In genomic region chr7:144929931-144930330, GRCm38 (mm10) we compare ENCODE assay signal across 22 mouse cellular contexts. TPM values are rescaled to one million over a fixed set of nuclear protein-coding genes. Genes with fewer than 3 reads are reported as not detected.
DNase-seq lines count a peak whose midpoint lies in the region; ATAC-seq lines count a peak whose summit lies in the region.
"Had no signal": no experiment of that assay in that cellular context is flagged by ENCODE, and none has a peak within 500 bp of the region (broad histone marks: within the 10 kb centered on the region; RNA-seq: fewer than 3 reads in every experiment).

No protein-coding gene starts in this region.

- no peak overlapping the region for H3K4me3 ChIP-seq in hindbrain, embryonic 13.5 days
- no peak overlapping the region for H3K4me3 ChIP-seq in hindbrain, embryonic 14.5 days (replicated peaks; ENCODE audit: low read length)
- H3K4me3 ChIP-seq in midbrain, embryonic 12.5 days = no peak overlapping the region
- no peak overlapping the region for H3K4me3 ChIP-seq in midbrain, embryonic 10.5 days
- H3K4me3 ChIP-seq: limb, embryonic 10.5 days; liver, embryonic 13.5 days; myocyte; neural tube, embryonic 15.5 days had no signal

- no peak for ATAC-seq in hindbrain, embryonic 13.5 days (ENCODE audit: low FRiP score)
- no peak for ATAC-seq in hindbrain, embryonic 14.5 days (ENCODE audit: low FRiP score)
- no peak for ATAC-seq in midbrain, embryonic 12.5 days (ENCODE audit: low FRiP score, low read depth)

- H3K27me3 ChIP-seq in hindbrain, embryonic 13.5 days = no peaks in the 10 kb centered on the region
- H3K27me3 ChIP-seq in hindbrain, embryonic 14.5 days (ENCODE audit: control insufficient read depth, insufficient read depth, low read length) = no peaks in the 10 kb centered on the region
- H3K27me3 ChIP-seq in midbrain, embryonic 12.5 days = no peaks in the 10 kb centered on the region
- H3K27me3 ChIP-seq in midbrain, embryonic 10.5 days (ENCODE audit: low read depth, poor library complexity, severe bottlenecking) = no peaks in the 10 kb centered on the region
- H3K27me3 ChIP-seq: liver, embryonic 13.5 days; neural tube, embryonic 15.5 days had no signal

- 0 out of 2 replicates have a peak overlapping the region, but pooled peaks have one; percentile 13 for H3K27ac ChIP-seq in hindbrain, embryonic 13.5 days
- no peak overlapping the region for H3K27ac ChIP-seq in hindbrain, embryonic 14.5 days
- 0 out of 2 replicates have a peak overlapping the region, but pooled peaks have one; percentile 27 for H3K27ac ChIP-seq in midbrain, embryonic 12.5 days (replicated peaks)
- H3K27ac ChIP-seq in midbrain, embryonic 10.5 days (replicated peaks) = no peak overlapping the region
- H3K27ac ChIP-seq: limb, embryonic 10.5 days; liver, embryonic 13.5 days; neural tube, embryonic 15.5 days had no signal

- no peaks in the 10 kb centered on the region for H3K9me3 ChIP-seq in hindbrain, embryonic 13.5 days
- no peaks in the 10 kb centered on the region for H3K9me3 ChIP-seq in hindbrain, embryonic 14.5 days (ENCODE audit: control insufficient read depth, low read length)
- no peaks in the 10 kb centered on the region for H3K9me3 ChIP-seq in midbrain, embryonic 12.5 days
- no peaks in the 10 kb centered on the region for H3K9me3 ChIP-seq in midbrain, embryonic 10.5 days (replicated peaks)
- H3K9me3 ChIP-seq: limb, embryonic 10.5 days; liver, embryonic 13.5 days; neural tube, embryonic 15.5 days had no signal

- 45% methylated on average over 5 of the region's 5 CpGs for WGBS in hindbrain, embryonic 13.5 days
- WGBS in hindbrain, embryonic 14.5 days = 38% methylated on average over 5 of the region's 5 CpGs
- WGBS in midbrain, embryonic 12.5 days = 64% methylated on average over 5 of the region's 5 CpGs
- 76% methylated on average over 5 of the region's 5 CpGs for WGBS in midbrain, embryonic 10.5 days

- 0 out of 2 replicates have a peak overlapping the region, but pooled peaks have one; percentile 9 for H3K9ac ChIP-seq in hindbrain, embryonic 13.5 days
- H3K9ac ChIP-seq in hindbrain, embryonic 14.5 days = no peak overlapping the region
- no peak overlapping the region for H3K9ac ChIP-seq in midbrain, embryonic 12.5 days (replicated peaks)
- H3K9ac ChIP-seq: liver, embryonic 13.5 days; neural tube, embryonic 15.5 days had no signal

- H3K4me1 ChIP-seq in hindbrain, embryonic 13.5 days (replicated peaks) = peaks cover 20% of the 10 kb centered on the region
- H3K4me1 ChIP-seq in hindbrain, embryonic 14.5 days (replicated peaks; ENCODE audit: control insufficient read depth, insufficient read depth, low read length) = no peaks in the 10 kb centered on the region
- H3K4me1 ChIP-seq in midbrain, embryonic 12.5 days = peaks cover 5% of the 10 kb centered on the region
- peaks cover 18% of the 10 kb centered on the region for H3K4me1 ChIP-seq in midbrain, embryonic 10.5 days

- peaks cover 52% of the 10 kb centered on the region for H3K36me3 ChIP-seq in hindbrain, embryonic 13.5 days
- peaks cover 12% of the 10 kb centered on the region; the same call in 1 of the 2 replicates for H3K36me3 ChIP-seq in hindbrain, embryonic 14.5 days (replicated peaks; ENCODE audit: control insufficient read depth, insufficient read depth)
- H3K36me3 ChIP-seq in midbrain, embryonic 12.5 days = peaks cover 52% of the 10 kb centered on the region
- peaks cover 67% of the 10 kb centered on the region for H3K36me3 ChIP-seq in midbrain, embryonic 10.5 days
- H3K36me3 ChIP-seq: neural tube, embryonic 15.5 days had no signal

- H3K4me2 ChIP-seq in hindbrain, embryonic 13.5 days = no peak overlapping the region
- H3K4me2 ChIP-seq in hindbrain, embryonic 14.5 days (replicated peaks) = no peak overlapping the region
- H3K4me2 ChIP-seq in midbrain, embryonic 12.5 days (replicated peaks) = no peak overlapping the region
- H3K4me2 ChIP-seq: liver, embryonic 13.5 days; neural tube, embryonic 15.5 days had no signal

- peak; percentile 23 for DNase-seq in cerebellum, adult 11-12 months
- no peak for DNase-seq in cerebellum, adult 18-20 months
- no peak for DNase-seq in hindbrain, embryonic 14.5 days (ENCODE audit: low spot score)
- no peak for DNase-seq in midbrain, embryonic 10.5 days (ENCODE audit: low spot score)
- DNase-seq in retina, embryonic 14.5 days (ENCODE audit: low spot score) = peak; percentile 55
- DNase-seq in layer of hippocampus, postnatal 25 days (ENCODE audit: extremely low spot score in 1 of 2, low spot score in 1 of 2) = no peak
- DNase-seq: adrenal gland, adult 8-10 months; liver, embryonic 13.5 days; thymus, postnatal 4 days had no signal

RNA-seq across cellular contexts. Expression of gene Ccnd1, which starts 9.8 kb away (rescaled TPM):
- polyA plus RNA-seq in hindbrain, embryonic 13.5 days (2015; fragmentation: Nextera tagmentation; extraction: Ambion mirVana) = 51.2 and 54.9 TPM in 2 replicates
- polyA plus RNA-seq in hindbrain, embryonic 14.5 days (2014; fragmentation: Nextera tagmentation; extraction: Ambion mirVana) = 28.1 and 35.6 TPM in 2 replicates
- polyA plus RNA-seq in midbrain, embryonic 12.5 days (2016; fragmentation: Nextera tagmentation; extraction: Ambion mirVana) = 259 and 289 TPM in 2 replicates
- polyA plus RNA-seq in midbrain, embryonic 10.5 days (2016; fragmentation: Nextera tagmentation; extraction: Ambion mirVana) = 238 and 258 TPM in 2 replicates
- 10 to 100 TPM; 52.4 to 53.8 TPM for total RNA-seq in layer of hippocampus, postnatal 25 days (2021)

RNA-seq across cellular contexts. Expression of gene LTO1, which starts 15.0 kb away (rescaled TPM):
- 33.8 and 38.4 TPM in 2 replicates for polyA plus RNA-seq in hindbrain, embryonic 13.5 days (2015; fragmentation: Nextera tagmentation; extraction: Ambion mirVana)
- polyA plus RNA-seq in hindbrain, embryonic 14.5 days (2014; fragmentation: Nextera tagmentation; extraction: Ambion mirVana) = 22.3 and 22.6 TPM in 2 replicates
- 33.6 and 36.4 TPM in 2 replicates for polyA plus RNA-seq in midbrain, embryonic 12.5 days (2016; fragmentation: Nextera tagmentation; extraction: Ambion mirVana)
- polyA plus RNA-seq in midbrain, embryonic 10.5 days (2016; fragmentation: Nextera tagmentation; extraction: Ambion mirVana) = 30.7 and 34.4 TPM in 2 replicates
- 10 to 100 TPM; 23.7 to 25.8 TPM for total RNA-seq in layer of hippocampus, postnatal 25 days (2021)

RNA-seq across cellular contexts. Expression of gene Fgf15, which starts 33.6 kb away (rescaled TPM):
- polyA plus RNA-seq in hindbrain, embryonic 13.5 days (2015; fragmentation: Nextera tagmentation; extraction: Ambion mirVana) = 40.1 and 66.5 TPM in 2 replicates
- 13.7 and 18.5 TPM in 2 replicates for polyA plus RNA-seq in hindbrain, embryonic 14.5 days (2014; fragmentation: Nextera tagmentation; extraction: Ambion mirVana)
- 69.8 and 95.0 TPM in 2 replicates for polyA plus RNA-seq in midbrain, embryonic 12.5 days (2016; fragmentation: Nextera tagmentation; extraction: Ambion mirVana)
- polyA plus RNA-seq in midbrain, embryonic 10.5 days (2016; fragmentation: Nextera tagmentation; extraction: Ambion mirVana) = 96.3 and 110 TPM in 2 replicates
- not detected for total RNA-seq in layer of hippocampus, postnatal 25 days (2021)
- total RNA-seq: CH12.LX; gastrocnemius, adult 8-10 months; heart, adult 8-10 months; heart, postnatal 10 days; layer of hippocampus, adult 18-20 months; megakaryocyte progenitor cell, adult 5-6 weeks had no signal
- polyA plus RNA-seq: intestine, embryonic 14.5 days; lung, embryonic 16.5 days; myocyte had no signal

Comparison
In these comparisons a context has a peak if more than half of its experiments do, and no peak if none do; other contexts are left out.
1. DNase-seq: peak in cerebellum, adult 11-12 months (single experiment) and retina, embryonic 14.5 days (single experiment); none in cerebellum, adult 18-20 months (0 of 2), hindbrain, embryonic 14.5 days (single experiment), midbrain, embryonic 10.5 days (single experiment) and layer of hippocampus, postnatal 25 days (0 of 2).
2. H3K27ac ChIP-seq: peak in hindbrain, embryonic 13.5 days (single experiment) and midbrain, embryonic 12.5 days (single experiment); none in hindbrain, embryonic 14.5 days (single experiment) and midbrain, embryonic 10.5 days (single experiment).